Mouse (Mus musculus): Measurements from ENCODE around the gene Syf2. TPM values are rescaled to one million over a fixed set of nuclear protein-coding genes. Genes with fewer than 3 reads are reported as not detected.

The Syf2 gene
- polyA plus RNA-seq, 1 experiment from 2014 or later: 171 TPM

GRCm38 (mm10) chr4:134968605-134968976, 37.9 kb downstream of the Syf2 start:
- DNase-seq (ENCODE audit: low spot score): no peak

GRCm38 (mm10) chr4:134975261-134975928, 44.7 kb downstream of the Syf2 start:
- DNase-seq (ENCODE audit: low spot score): no peak

DNA sequence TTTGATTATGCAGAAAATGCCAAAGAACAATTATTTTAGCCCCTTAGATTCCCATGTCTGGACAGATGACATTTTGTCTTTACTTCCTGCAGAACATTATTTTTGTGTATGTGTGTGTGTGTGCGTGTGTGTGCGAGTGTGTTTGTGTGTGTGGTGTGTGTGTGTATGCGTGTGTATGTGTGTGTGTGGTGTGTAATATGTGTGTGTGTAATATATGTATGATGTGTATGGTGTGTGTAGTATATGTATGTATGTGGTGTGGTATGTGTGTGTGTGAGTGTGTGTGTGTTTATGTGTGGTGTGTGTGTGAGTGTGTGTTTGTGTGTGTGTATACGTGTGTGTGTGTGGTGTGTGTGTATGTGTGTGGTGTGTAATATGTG, 45.2 kb downstream of the Syf2 start:
- DNase-seq (ENCODE audit: low spot score): no peak

DNA sequence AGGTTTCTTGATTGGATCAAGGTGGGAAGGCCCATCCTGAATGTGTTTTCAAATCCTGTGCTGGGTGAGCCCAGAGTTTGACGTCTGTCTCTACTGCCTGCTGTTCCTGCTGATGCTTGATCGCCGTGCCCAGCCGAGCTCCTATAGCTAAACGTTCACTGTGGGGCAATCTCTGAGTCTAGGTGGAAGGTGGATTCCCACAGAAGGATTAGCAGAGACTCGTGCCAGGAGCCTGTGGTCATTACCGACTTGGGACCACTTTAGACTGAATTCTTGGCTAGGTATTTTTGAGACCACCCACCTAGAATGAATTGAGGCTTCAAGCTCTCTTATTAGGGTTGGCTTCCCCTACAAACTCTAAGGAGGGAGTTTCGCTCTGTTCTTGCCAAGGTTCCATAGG, 48.2 kb downstream of the Syf2 start:
- DNase-seq (ENCODE audit: low spot score): no peak

- no peak for DNase-seq (ENCODE audit: low spot score)
Observed at GRCm38 (mm10) chr4:134981959-134982431, 51.3 kb downstream of the Syf2 start.

- DNase-seq (ENCODE audit: low spot score): no peak
Observed at GRCm38 (mm10) chr4:134983136-134983535, 52.4 kb downstream of the Syf2 start.

- no peak for DNase-seq (ENCODE audit: low spot score)
Observed at GRCm38 (mm10) chr4:134984555-134984954, 53.9 kb downstream of the Syf2 start.

- DNase-seq (ENCODE audit: low spot score): no peak
Observed at GRCm38 (mm10) chr4:134985626-134986335, 55.1 kb downstream of the Syf2 start.

- no peak for DNase-seq (ENCODE audit: low spot score)
Observed at GRCm38 (mm10) chr4:134986336-134986635, 55.6 kb downstream of the Syf2 start.

GRCm38 (mm10) chr4:134986963-134987362, 56.3 kb downstream of the Syf2 start:
- DNase-seq (ENCODE audit: low spot score): no peak

Other genes starting within 250 kb of the Syf2 start
- gene Man1c1, start 226.6 kb upstream of the Syf2 start, polyA plus RNA-seq (2015; fragmentation: Nextera tagmentation; extraction: Ambion mirVana): 0.91 and 1.2 TPM in 2 replicates
- 16.1 and 16.6 TPM in 2 replicates for gene Ldlrap1, start 162.9 kb upstream of the Syf2 start, polyA plus RNA-seq (2015; fragmentation: Nextera tagmentation; extraction: Ambion mirVana)
- gene Maco1, start 77.6 kb upstream of the Syf2 start, polyA plus RNA-seq (2015; fragmentation: Nextera tagmentation; extraction: Ambion mirVana): 31.0 and 42.6 TPM in 2 replicates
- gene Rhd, start 66.4 kb upstream of the Syf2 start, polyA plus RNA-seq (2015; fragmentation: Nextera tagmentation; extraction: Ambion mirVana): 0.34 and 0.45 TPM in 2 replicates
- gene Tmem50a, start 15.9 kb upstream of the Syf2 start, polyA plus RNA-seq (2015; fragmentation: Nextera tagmentation; extraction: Ambion mirVana): 247 and 304 TPM in 2 replicates
- 822 and 855 TPM in 2 replicates for gene Rsrp1, start 7.3 kb upstream of the Syf2 start, polyA plus RNA-seq (2015; fragmentation: Nextera tagmentation; extraction: Ambion mirVana)
- 4.8 and 7.9 TPM in 2 replicates for gene Runx3, start 189.8 kb downstream of the Syf2 start, polyA plus RNA-seq (2015; fragmentation: Nextera tagmentation; extraction: Ambion mirVana)